Mouse (Mus musculus) heart, embryonic 15.5 days (tissue): ENCODE data around the gene Isyna1. TPM values are rescaled to one million over a fixed set of nuclear protein-coding genes. Genes with fewer than 3 reads are reported as not detected.

ENCODE experiments used
- ATAC-seq: fragments of 200-750 bp; cut with Nextera tagmentation; replicated peaks from 2 replicates; pipeline ENCODE4 v1.8.0; 2017; ENCODE audit warnings: low read depth, moderate TSS enrichment; ENCODE audit not compliant: insufficient number of reproducible peaks, insufficient read depth, low FRiP score
- H3K27ac ChIP-seq: fragments of 300-500 bp; sonication (generic); 2 replicates; pipeline ENCODE4 v1.5.1; 2015; ENCODE audit warnings: mild to moderate bottlenecking, inconsistent platforms
- H3K27me3 ChIP-seq: fragments of 300-500 bp; sonication (generic); 2 replicates; pipeline ENCODE4 v1.6.1; 2015; ENCODE audit warnings: inconsistent platforms
- H3K36me3 ChIP-seq: fragments of 300-500 bp; sonication (generic); 2 replicates; pipeline ENCODE4 v1.6.1; 2015; ENCODE audit warnings: mild to moderate bottlenecking, inconsistent platforms
- H3K4me1 ChIP-seq: fragments of 300-500 bp; sonication (generic); replicated peaks from 2 replicates; pipeline ENCODE4 v1.6.1; 2015; ENCODE audit warnings: inconsistent platforms
- H3K4me2 ChIP-seq: fragments of 300-500 bp; sonication (generic); 2 replicates; pipeline ENCODE4 v1.6.1; 2015; ENCODE audit warnings: inconsistent platforms, mild to moderate bottlenecking, moderate library complexity
- H3K4me3 ChIP-seq: fragments of 300-500 bp; sonication (generic); 2 replicates; pipeline ENCODE4 v1.5.1; 2015; ENCODE audit warnings: mild to moderate bottlenecking, inconsistent platforms
- H3K9ac ChIP-seq: fragments of 300-500 bp; sonication (generic); 2 replicates; pipeline ENCODE4 v1.6.1; 2015; ENCODE audit warnings: mild to moderate bottlenecking, inconsistent platforms
- H3K9me3 ChIP-seq: fragments of 300-500 bp; sonication (generic); replicated peaks from 2 replicates; pipeline ENCODE4 v1.6.1; 2016; ENCODE audit warnings: inconsistent platforms
- WGBS: fragments of 180-500 bp; shearing (Covaris S2); methylation state at CpG from one replicate; pipeline ENCODE4 v1.1.7; 2015; ENCODE audit warnings: mixed read lengths; 5-methylcytosine and 5-hydroxymethylcytosine counted together
- polyA plus RNA-seq: library from polyadenylated mRNA; unstranded; fragments of >200 nt; fragmentation: Nextera tagmentation; extraction: Ambion mirVana; gene quantifications from 2 replicates; pipeline ENCODE4 v1.2.1, GENCODE M21; 2015

Gene Isyna1
- 92.9 and 121 TPM in 2 replicates for polyA plus RNA-seq

DNA sequence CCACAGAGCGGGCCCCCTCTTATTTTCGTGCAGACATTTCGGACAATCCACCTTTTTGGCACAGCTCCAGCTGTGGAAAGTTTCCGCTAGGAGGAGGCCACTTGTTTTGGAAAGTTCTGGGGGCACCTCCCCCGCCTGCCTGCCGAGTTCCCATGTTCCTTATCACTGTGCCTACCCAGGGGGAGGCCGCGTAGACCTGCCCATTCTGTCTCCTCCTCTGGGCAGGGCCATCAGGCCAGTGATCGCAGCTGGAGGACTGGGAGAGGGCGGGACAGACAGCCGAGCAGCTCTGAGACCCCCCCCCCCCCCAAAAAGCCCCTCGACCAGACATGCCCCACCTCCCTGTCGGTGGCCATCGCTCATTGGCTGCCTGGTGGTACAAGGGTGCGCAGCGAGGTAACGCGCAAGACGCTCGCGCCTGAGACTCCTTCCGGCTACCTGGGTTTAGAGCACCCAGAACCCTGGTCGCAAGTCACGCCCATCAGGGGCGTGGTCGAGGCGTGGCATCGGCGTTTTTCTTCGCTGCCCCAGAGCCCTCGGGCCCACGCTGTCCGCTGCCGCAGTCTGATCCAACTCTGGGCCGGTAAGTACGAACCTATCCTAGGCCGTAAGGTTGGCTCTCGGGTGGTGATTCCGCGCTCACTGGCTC is at the start of gene Isyna1:
Gene Isyna1, plus strand, starts transcription at position 413 of the 649 bp plus-strand sequence.
- H3K4me1 ChIP-seq: peaks cover 56% of the 10 kb centered on the region
- WGBS: under 1% methylated on average over 39 of the region's 40 CpGs
- peak; percentile 86 for ATAC-seq

DNA sequence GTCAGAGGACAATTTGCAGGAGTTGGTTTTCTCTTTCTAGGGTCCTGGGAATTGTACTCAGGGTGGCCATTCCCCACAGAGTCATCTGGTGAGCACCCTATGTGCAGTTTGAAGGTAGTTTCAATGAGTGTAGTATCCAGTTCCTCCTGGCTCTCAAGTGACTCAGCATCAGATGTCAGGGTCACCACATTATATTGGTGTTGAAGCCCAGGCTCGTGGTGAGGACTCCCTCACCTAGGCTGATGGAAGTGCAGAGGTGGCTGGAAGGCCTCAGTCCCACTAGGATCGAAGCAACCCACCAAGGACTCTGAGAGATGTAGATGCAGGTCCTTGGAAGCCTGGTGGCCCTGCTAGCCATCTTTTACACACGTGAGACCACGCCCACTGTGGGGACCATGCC is 47.8 kb upstream of the Isyna1 start:
- ATAC-seq: no peak
- WGBS: 72% methylated on average over 4 of the region's 4 CpGs
- Histone ChIP-seq H3K9ac (no peak overlapping the region), H3K4me2 (no peak overlapping the region), H3K27ac (no peak overlapping the region), H3K27me3 (no peaks in the 10 kb centered on the region), H3K4me3 (no peak overlapping the region), H3K4me1 (peaks cover 36% of the 10 kb centered on the region), H3K36me3 (no peaks in the 10 kb centered on the region), H3K9me3 (no peaks in the 10 kb centered on the region)

More for the DNA sequence above, at the start of gene Isyna1:
- peaks cover 20% of the 10 kb centered on the region; the same call in 1 of the 2 replicates for H3K36me3 ChIP-seq
- peak within 1 kb of the TSS; percentile 88 for H3K27ac ChIP-seq
- H3K9ac ChIP-seq: peak within 1 kb of the TSS; percentile 66
- H3K4me2 ChIP-seq: peak within 1 kb of the TSS; percentile 93
- H3K9me3 ChIP-seq: no peaks in the 10 kb centered on the region
- H3K27me3 ChIP-seq: no peaks in the 10 kb centered on the region
- H3K4me3 ChIP-seq: peak within 1 kb of the TSS; percentile 58

DNA sequence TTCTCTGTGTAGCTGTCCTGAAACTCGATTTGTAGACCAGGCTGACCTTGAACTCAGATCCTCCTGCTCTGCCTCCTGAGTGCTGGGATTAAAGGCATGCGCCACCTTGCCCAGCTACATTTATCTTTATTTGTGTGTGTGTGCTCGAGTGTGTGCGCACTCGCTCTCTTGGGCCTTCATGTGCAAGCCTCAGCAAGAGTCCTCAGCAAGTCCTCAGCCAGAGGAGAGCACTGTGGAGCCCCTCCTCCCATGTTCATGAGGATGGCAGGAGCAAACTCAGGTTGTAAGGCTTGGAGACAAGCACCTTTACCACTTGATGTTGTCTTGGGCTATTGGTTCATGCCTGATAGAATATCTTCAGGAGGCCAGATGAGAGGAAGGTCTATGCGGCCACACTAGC is 46.4 kb upstream of the Isyna1 start:
- H3K4me3 ChIP-seq: no peak overlapping the region
- H3K4me1 ChIP-seq: peaks cover 39% of the 10 kb centered on the region
- ATAC-seq: no peak
- no peaks in the 10 kb centered on the region for H3K27me3 ChIP-seq
- H3K27ac ChIP-seq: 0 out of 2 replicates have a peak overlapping the region, but pooled peaks have one; percentile 0
- no peak overlapping the region for H3K4me2 ChIP-seq
- H3K36me3 ChIP-seq: no peaks in the 10 kb centered on the region
- 86% methylated on average over 6 of the region's 6 CpGs for WGBS
- no peak overlapping the region for H3K9ac ChIP-seq
- no peaks in the 10 kb centered on the region for H3K9me3 ChIP-seq

DNA sequence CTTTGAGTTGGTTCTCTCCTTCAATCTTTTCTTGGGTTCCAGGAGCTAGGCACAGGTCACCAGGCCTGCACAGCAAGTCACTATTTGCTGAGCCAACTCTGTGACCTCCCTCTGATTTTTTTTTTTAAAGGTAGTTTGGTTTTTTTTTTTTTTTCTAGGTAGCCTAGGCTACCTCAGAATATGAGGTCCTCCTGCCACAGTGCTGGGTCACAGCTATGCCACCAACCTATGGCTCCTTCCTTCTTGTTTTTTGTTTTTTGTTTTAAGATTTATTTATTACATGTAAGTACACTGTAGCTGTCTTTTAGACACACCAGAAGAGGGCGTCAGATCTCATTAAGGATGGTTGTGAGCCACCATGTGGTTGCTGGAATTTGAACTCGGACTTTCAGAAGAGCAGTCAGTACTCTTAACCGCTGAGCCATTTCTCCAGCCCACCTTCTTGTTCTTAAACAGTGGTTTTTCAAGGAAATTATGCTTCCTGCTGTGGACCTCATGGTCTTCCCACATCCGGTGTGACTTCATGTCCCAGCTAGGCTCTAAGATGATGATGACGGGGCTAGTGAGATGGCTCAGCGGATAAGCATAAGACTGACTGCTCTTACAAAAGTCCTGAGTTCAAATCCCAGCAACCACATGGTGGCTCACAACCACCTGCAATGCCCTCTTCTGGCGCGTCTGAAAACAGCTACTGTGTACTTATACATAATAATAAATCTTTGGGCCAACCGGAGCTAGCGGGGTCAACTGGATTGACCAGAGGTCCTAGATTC is 44.6 kb upstream of the Isyna1 start:
- no peaks in the 10 kb centered on the region for H3K36me3 ChIP-seq
- H3K4me1 ChIP-seq: peaks cover 49% of the 10 kb centered on the region
- H3K9me3 ChIP-seq: no peaks in the 10 kb centered on the region
- WGBS: 86% methylated on average over 10 of the region's 10 CpGs
- no peaks in the 10 kb centered on the region for H3K27me3 ChIP-seq
- ATAC-seq: no peak
- no peak overlapping the region for H3K9ac ChIP-seq
- no peak overlapping the region for H3K4me2 ChIP-seq
- no peak overlapping the region for H3K27ac ChIP-seq
- H3K4me3 ChIP-seq: no peak overlapping the region

DNA sequence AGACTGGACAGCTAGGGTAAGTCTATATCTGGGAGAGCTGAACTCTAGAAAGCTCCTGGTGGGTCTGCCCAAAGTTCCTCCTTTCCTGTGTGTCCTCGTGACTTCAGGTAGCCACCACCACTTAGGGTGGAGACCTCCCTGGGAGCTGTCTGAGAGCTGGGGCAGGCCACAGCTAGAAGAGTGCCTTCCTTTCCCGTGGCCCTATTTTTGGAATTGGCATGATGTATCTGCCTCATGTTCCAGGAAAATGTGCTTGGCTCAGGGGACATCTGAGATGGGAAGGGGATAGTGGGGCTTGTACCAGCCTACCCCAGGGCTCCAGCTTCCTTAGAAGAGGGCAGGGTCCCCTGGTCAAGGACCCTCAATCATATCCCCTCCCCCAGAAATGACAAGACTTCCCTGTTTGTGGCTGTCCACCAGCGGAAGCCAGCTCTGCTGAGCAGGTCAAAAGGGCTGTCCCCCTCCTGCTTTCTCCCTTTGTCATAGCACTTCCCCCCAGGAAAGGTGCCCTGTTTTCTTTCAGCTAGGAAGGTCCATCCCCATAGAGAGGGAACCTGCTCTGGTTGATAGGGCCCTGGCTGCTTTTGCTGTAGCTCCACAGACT is 42.5 kb upstream of the Isyna1 start:
- Histone ChIP-seq H3K36me3 (no peaks in the 10 kb centered on the region), H3K9me3 (no peaks in the 10 kb centered on the region), H3K4me2 (peak overlapping the region; percentile 35), H3K4me1 (peaks cover 53% of the 10 kb centered on the region), H3K27me3 (no peaks in the 10 kb centered on the region), H3K4me3 (no peak overlapping the region), H3K9ac (no peak overlapping the region), H3K27ac (peak overlapping the region; percentile 73)
- 33% methylated on average over 3 of the region's 3 CpGs for WGBS
- ATAC-seq: no peak

DNA sequence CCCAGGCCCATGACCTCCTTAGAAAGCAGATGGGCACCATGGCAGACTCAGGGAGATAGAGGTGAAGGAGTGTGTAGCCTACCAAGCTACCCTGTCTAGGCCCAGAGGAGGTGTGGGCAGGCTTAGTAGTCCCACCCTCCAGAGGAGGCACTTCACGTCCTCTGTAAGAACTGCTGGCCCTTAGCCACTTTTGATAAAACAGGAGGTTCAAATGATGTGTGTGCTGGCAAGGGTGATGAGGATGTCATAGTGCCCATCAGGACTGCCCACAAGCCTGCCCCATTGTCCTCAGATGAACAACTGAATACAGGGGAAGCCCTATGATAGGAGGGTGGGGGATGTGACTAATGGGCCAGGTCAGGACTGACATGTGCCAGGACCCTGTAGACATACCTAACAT is 41.3 kb upstream of the Isyna1 start:
- Histone ChIP-seq H3K36me3 (no peaks in the 10 kb centered on the region), H3K27me3 (no peaks in the 10 kb centered on the region), H3K27ac (peak overlapping the region; percentile 73), H3K9me3 (no peaks in the 10 kb centered on the region), H3K4me2 (no peak overlapping the region), H3K4me3 (no peak overlapping the region), H3K9ac (no peak overlapping the region), H3K4me1 (peaks cover 53% of the 10 kb centered on the region)
- peak; percentile 39; the same call in 1 of the 2 replicates for ATAC-seq
- 19% methylated on average over 1 of the region's 1 CpGs for WGBS

DNA sequence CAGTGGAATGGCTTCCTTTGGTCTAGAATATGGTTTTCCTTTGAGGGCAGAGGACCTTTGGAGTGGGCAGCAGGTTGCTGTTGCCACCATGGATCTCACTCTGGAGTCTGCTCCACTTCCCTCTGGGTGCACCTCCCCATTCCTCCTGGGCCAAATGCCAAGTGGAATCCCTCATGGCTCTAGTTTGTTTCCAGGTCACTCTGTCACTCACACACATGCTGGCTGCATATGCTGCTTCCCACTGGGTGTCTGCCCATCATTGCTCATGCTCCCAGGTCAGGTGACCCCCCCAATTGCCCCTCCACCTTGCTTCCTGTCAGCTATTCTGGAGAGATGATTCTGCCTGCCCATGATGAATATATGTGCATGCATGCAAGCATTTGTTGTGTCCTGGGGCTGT is 40.4 kb upstream of the Isyna1 start:
- Histone ChIP-seq H3K4me3 (no peak overlapping the region), H3K9me3 (no peaks in the 10 kb centered on the region), H3K27ac (peak overlapping the region; percentile 73), H3K9ac (no peak overlapping the region), H3K4me1 (peaks cover 59% of the 10 kb centered on the region), H3K36me3 (no peaks in the 10 kb centered on the region), H3K27me3 (no peaks in the 10 kb centered on the region), H3K4me2 (no peak overlapping the region)
- ATAC-seq: peak; percentile 25; the same call in 1 of the 2 replicates

DNA sequence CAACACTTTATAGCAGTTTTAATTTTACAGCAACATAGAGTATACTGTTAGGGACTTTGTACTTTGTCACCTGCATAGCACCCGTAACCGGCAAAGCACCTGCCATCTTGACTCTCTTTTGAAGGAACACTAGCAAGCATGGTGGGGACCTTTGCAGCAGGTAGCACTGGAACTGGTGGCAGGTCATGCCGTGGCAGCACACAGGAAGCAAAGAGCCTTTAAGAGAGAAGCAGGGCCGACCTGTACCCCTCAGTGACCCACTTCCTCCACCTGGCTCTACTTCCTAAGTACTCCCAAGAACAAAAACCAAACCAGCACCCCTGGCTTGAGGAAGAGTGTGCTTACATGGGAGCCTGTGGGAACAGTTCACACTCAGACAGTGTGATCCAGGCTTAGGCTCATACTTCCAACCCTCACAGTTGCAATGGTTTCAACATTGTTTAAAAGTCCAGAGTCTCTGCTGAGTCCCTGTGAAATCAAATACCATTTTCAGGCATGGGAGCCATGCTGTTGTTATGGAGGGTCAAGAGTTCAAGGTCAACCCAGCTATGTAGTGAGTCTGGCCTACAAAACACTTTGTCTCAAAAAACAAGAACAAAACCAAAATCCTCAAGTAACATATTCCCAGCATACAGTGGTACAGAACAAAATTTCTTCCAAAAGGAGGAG is 39.0 kb upstream of the Isyna1 start:
- ATAC-seq: no peak
- 86% methylated on average over 4 of the region's 4 CpGs for WGBS

DNA sequence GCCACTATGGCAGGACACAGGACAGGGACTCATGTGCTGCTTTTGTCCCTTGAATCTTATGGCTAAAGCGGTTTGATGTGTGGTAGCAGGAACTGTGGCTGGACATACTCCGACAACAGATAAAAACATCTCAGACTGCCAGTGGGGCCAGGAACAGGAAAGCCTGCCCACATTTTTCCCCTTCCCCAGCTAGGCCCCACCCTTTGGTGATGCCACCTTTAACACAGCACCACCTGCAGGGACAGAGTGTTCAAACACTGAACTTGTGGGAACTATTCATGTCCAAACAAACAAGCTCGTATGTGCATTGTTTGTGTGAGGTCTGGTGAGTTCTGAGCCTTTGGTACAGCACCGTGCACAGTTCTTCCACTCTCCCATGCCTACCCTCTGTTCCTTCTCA is 35.8 kb upstream of the Isyna1 start:
- Histone ChIP-seq H3K9me3 (no peaks in the 10 kb centered on the region), H3K9ac (no peak overlapping the region), H3K4me1 (peaks cover 69% of the 10 kb centered on the region)

More for the DNA sequence above, 39.0 kb upstream of the Isyna1 start:
- no peaks in the 10 kb centered on the region for H3K9me3 ChIP-seq
- no peak overlapping the region for H3K4me2 ChIP-seq
- no peaks in the 10 kb centered on the region for H3K27me3 ChIP-seq
- peaks cover 66% of the 10 kb centered on the region for H3K4me1 ChIP-seq
- H3K4me3 ChIP-seq: no peak overlapping the region
- no peak overlapping the region for H3K27ac ChIP-seq
- H3K36me3 ChIP-seq: no peaks in the 10 kb centered on the region
- H3K9ac ChIP-seq: no peak overlapping the region

DNA sequence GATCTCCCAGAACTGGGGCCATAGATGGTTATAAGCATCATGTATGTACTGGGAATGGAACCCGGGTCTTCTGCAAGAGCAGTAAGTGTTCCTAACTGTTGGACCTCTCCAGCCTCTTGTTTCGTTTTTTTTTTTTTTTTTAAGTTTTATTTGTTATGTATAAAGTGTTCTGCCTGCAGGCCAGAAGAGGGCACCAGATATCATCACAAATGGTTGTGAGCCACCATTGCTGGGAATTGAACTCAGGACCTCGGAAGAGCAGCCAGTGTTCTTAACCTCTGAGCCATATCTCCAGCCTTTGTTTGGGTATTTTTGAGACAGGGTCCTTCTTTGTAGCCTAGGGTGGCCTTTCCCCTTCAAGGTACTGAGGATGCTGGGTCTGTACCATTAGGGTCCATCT is 35.2 kb upstream of the Isyna1 start:
- no peak for ATAC-seq
- Histone ChIP-seq H3K27ac (no peak overlapping the region), H3K9ac (no peak overlapping the region), H3K4me1 (peaks cover 63% of the 10 kb centered on the region), H3K27me3 (no peaks in the 10 kb centered on the region), H3K4me3 (no peak overlapping the region), H3K36me3 (no peaks in the 10 kb centered on the region), H3K4me2 (no peak overlapping the region), H3K9me3 (no peaks in the 10 kb centered on the region)
- 79% methylated on average over 3 of the region's 3 CpGs for WGBS

More for the DNA sequence above, 35.8 kb upstream of the Isyna1 start:
- Histone ChIP-seq H3K4me2 (no peak overlapping the region), H3K4me3 (no peak overlapping the region), H3K27ac (peak overlapping the region; percentile 44), H3K27me3 (no peaks in the 10 kb centered on the region), H3K36me3 (no peaks in the 10 kb centered on the region)
- 41% methylated on average over 4 of the region's 4 CpGs for WGBS
- ATAC-seq: no peak

DNA sequence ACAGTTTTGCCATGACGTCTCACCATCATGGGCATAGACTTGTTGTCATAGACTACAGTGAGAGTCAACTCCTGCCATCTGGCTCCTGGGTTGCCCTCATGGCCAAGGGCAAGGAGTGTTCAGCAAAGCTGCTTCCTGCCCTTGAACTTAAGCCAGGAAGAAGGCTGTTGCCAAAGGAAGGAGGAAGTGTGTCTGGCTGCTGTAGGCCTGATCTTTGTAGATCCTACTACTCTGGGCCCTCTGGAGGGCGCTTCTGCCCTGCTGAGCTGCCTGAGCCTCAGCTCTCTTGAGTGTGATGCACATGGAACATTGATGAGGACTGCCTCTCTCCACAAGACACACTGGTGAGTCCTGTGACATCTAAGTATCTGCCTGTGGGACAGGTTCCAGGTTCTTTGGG is 34.1 kb upstream of the Isyna1 start:
- Histone ChIP-seq H3K27me3 (no peaks in the 10 kb centered on the region), H3K4me1 (peaks cover 64% of the 10 kb centered on the region), H3K27ac (peak overlapping the region; percentile 57), H3K9me3 (no peaks in the 10 kb centered on the region), H3K4me3 (no peak overlapping the region), H3K9ac (no peak overlapping the region), H3K36me3 (no peaks in the 10 kb centered on the region), H3K4me2 (no peak overlapping the region)
- WGBS: 58% methylated on average over 2 of the region's 2 CpGs
- ATAC-seq: 0 out of 2 replicates have a peak, but pooled peaks have one; percentile 12
